Mouse (Mus musculus) right cerebral cortex, postnatal 14 days (tissue): Measurements from ENCODE around the gene Ror2.

Experiments
- DNase-seq: peaks from one replicate; pipeline ENCODE4 v3.0.0; 2022

The Ror2 gene

DNA sequence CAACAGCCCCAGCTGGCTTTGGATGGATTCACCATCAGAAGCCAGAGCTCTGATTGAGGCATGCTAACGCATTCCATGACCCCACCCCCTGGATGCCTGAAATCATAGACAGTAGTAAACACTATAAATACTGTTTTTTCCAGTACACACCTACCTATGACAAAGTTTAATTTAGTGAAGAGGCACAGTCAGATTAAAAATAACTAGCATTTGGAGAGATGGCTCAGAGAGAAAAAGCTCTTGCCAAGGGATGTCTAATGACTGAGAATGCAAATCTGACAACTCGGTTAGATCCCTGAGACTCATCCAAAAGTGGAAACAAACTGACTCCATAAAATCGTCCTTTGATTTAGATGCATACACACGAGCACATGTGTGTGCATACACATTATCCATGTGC is 15.4 kb downstream of the Ror2 start:
- no peak for DNase-seq

DNA sequence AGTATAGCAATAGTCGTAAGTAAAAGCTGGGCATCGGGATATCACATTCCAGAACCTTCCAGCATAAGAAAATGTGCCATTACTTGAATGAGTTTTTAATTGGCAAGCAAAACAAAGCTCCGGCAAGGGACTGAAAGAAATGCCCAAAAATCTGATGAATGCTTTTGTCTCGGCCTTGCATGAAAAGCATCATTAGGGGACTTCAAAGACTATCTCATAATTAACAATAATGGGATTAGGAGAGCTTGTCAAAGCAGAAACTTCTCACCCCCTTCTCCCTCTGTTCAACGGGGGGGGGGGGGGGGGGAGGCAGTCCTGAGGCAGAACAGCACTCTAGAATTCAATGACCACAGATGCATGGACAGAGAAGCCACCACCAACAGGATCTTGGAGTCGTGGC is 17.4 kb downstream of the Ror2 start:
- DNase-seq: no peak

DNA sequence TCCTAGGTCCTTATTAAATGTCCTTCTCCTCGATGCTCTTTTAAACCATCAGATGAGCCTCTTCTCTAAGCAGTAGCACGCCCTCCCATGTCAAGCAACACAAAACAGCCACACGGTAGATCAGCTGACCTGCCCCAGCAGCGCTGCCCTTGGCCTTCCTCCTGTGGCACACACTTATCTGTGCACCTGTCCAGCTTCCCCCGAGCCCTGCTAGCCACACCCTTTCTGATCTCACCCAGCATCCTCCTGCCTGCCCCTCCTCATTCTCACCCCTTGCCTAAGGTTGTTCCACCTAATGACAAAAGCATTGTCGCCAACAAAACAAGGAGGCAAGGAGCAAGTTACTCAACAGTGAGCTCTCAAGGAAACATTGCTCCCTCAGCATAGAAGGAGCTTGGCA is 18.1 kb downstream of the Ror2 start:
- DNase-seq: no peak

DNA sequence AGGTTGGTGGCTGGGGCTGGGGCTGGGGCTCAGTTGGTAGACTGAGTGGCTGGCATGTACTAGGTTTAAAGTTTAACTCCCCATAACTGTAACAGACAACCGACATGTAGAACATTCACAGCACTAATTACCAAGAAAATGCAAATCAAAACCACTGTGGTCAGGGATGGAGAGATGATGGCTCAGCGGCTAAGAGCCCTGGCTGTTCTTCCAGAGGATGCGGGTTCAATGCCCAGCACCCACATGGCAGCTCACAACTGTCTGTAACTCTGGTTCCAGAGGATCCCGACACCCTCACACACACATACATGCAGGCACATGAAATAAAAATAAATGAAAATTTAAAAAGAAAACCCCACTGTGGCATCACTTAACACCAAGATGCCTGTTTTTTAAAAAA is 18.8 kb downstream of the Ror2 start:
- no peak for DNase-seq

DNA sequence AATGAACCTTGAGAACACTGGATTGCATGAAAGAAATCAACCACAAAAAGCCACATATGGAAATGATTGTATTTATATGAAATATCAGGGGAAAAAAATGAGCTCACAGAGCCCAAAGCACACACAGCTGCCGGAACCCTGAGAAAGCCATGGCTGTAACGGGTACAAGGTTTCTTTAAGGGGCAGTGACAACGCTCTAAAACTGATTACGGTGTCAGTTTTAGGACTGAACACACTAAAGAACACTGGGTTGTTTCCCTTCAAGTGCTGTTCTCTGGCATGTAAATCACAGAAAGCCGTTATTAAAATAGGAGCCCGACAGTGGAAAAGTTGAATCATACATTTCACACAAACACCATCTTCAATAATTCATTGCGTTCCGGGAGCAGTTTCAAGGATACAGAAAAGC is 19.4 kb downstream of the Ror2 start:
- no peak for DNase-seq

DNA sequence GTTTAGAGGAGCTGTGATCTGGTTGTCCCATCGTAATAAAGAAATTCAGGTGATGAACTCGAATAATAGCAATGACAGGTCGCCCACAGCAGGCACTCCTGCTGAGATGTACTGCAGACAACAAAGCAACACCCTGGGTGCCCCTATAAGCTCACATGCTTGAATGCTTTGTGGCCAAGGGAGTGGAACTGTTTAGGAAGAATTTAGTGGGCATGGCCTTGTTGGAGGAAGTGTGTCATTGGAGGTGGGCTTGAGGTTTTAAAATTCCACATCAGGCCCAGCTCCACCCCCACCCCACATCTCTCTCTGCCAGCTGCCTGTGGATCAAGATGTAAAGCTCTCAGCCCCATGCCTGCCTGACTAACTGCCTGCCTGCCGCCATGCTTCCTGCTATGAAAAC is 21.0 kb downstream of the Ror2 start:
- no peak for DNase-seq

DNA sequence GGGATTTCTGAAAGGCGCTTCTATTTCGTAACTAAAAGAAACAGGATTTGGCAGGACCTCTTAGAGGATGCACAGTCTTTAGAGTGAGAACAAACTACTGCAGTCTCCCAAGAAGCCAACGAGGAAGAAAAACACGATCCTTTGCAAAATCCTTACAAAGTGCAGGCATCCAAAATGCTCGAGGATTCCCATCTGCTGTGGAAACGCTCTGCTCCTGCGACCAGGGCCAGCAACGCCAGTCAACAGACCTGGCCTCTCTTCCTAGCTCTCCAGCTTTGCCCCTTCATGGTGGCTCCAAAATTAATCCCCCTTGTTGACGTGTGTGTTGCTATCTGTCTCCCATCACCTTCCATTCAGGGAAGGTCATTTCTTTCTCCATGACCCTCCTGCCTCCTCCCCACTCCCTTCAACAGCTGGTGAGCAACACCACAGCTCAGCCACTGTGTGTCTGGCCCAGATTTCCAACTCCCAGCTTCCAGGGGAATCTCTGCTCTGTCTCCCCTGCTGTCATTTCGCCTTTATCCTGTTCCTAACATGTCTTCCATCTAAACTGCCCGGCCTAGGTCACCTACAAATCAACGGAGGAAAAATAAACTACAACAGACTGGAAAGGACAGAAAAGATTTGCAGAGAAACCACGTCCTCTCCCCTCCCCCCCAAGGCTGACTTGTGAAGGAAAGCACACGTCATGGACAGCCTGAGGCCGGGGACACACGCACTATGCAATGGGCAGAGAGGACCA is 23.2 kb downstream of the Ror2 start:
- no peak for DNase-seq

DNA sequence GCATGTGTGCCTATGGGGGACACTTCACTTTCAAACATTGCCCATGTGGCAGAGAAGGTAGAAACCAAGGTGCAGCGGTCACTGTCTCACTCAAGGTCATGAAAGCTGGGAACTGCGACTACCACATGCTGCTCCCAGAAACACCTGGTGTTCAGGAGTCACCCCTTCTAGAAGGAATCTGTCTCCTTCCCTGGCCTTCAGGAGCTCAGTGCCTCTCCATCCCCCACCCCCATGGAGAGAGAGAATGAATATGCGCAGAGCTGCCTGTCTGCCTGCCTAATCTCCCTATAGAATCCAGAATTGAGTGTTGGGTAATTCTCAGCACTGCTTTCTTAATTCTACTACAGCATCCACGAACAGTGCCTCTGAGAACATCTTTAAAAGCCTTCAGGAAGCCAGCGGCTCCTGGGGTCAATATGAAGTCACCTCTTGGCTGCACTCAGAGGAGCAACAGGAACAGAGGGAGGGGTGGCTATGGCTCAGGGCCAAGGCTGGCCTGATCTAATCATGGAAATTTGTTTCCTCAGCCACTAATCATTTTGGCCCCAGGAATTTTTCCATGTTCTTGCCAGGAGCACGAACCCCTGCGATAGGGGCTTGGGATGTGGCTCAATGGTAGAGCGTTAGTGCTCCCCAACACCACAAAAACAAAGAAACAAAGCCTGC is 24.7 kb downstream of the Ror2 start:
- DNase-seq: no peak

DNA sequence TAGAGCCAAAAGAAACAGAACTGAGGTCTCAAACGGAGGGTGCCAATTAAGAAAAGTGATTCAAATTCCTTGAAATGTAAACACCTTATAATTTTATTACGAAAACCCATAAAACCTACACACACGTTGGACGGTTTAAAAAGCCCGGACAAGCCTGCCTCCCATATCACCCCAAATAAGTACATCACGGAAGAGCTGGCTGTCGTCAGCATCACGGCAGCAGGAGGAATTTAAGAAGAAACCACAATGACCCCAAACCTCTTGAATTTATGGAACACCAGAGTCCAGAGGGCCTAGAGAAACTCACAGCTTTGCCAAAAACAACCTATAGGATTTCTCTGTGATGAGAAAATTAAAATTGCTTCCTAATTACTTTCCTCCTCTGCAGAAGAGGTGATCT is 27.0 kb downstream of the Ror2 start:
- DNase-seq: no peak

DNA sequence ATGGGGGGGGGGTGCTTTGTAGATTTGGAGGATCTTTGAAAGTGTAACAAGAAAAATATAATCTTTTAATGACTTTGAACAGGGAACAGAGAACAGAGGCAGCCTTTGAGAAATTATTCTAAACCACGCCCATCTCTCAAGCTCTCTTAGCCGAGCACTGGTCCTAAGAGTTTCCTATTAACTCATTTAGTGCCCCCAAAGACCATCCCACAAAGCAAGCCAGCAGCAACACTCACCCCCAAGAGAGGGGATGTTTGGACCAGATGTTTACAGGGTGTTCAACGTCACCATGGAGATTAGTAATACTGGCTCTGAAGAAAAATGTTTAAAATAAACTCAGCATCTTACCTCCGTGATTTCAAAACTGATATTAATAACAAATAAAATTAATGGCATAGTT is 27.4 kb downstream of the Ror2 start:
- no peak for DNase-seq

DNA sequence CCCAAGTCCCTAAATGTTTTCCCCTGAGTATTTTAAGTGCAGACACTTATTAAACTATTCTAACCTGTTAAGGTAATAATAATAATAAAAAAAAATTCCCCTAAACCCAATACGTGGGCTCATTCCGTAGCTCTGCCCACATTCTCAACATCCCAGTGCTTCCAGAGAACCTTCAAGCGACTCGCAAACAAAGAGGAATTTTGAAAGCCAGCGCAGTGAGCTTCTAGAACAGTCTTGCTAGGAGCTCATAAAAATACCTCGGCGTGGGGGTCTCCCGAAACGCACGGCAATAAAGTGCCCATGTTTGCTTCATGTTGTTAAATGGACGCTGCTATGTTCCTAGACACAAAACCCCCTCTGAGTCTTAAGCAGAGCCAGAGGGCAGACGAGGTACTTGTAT is 32.7 kb downstream of the Ror2 start:
- no peak for DNase-seq

DNA sequence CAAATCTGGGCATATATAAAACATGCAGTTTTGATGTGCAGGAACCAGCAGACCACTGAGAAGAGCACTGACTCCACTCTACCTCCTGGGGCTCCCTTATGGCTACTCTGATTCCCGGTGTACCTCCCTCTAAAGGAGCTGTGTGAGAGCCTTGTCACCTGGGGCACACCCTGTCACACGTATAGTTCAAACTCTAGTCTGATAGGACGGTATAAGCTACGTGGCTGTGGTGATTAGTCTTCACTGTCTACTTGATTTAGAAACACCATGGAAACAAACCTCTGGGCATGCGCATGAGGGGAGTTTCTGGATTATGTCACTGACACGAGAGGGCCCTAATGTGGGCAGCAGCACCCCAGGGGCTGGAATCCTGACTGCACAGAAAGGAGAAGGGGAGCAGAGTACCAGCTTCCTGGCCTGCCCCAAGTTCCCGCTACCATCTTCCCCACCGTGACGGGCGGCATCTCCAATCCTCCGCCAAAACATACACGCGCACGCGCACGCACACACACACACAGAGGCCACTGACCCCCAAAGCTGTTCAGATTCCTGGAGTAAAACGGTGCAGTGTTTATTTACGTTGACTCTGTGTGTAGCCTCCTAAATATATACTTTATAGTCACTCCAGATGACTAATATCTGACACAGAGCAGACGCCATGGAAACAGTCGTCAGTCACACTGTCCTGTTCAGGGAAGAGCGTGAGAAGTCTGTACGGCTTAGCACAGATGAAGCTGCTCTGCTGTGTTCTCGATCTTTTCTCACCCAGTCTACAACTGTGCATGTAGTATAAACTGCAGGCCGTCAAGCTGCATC is 37.1 kb downstream of the Ror2 start:
- no peak for DNase-seq

DNA sequence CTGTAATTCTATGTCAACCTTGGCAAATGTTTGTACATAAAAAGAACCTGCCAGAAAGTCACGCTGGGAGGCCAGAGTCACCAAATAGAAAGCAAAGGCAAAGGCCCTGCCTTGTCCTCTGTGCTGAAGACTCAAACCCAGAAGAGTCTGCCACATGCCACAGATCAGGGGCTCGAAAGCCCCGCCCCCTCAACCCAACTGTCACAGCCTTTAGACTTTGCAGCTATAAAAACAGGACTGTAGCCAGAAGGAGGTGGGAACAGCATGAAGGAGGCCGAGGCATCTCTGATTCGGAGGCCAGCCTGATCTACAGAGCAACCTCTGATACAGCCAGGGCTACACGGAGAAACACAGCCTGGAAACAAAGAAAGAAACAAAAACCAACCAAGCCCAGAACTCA is 37.8 kb downstream of the Ror2 start:
- no peak for DNase-seq

DNA sequence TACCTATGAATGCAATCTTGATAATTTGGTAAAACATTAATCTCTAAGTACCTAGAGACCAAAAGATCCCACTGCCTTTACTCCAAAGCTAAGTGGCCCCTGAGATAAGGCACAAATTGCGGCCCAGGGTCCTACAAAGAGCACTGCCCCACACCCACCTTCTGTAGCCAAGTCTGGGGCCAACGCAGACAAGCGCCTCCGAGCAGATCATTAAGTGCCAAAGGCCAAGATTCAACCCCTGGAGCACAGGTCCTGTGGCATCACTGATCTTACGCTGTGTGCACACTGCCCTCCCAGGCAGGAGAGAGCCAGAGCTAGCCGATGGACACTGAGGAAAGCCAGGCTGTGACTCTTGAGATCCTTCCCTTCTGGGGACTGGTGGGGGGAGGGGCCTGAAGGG is 38.7 kb downstream of the Ror2 start:
- no peak for DNase-seq

DNA sequence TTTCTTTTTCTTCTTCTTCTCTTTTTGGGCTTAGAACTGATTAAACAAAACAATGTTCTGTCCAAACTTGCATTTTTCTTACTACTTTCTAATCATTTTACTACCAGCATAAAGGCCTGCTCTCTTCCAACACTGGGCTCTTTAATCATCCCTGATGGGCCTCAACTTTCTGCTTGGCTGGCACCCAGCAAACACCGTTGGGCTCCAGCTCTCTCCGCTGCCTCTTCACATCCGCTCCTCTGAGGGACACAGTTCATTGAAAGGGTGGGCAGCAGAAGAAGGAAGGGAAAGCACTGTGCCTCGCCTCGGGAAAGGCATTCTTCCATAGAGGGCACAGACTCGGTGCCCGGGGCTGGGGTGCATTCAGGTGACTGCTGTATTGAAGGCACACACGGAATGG is 41.8 kb downstream of the Ror2 start:
- no peak for DNase-seq

DNA sequence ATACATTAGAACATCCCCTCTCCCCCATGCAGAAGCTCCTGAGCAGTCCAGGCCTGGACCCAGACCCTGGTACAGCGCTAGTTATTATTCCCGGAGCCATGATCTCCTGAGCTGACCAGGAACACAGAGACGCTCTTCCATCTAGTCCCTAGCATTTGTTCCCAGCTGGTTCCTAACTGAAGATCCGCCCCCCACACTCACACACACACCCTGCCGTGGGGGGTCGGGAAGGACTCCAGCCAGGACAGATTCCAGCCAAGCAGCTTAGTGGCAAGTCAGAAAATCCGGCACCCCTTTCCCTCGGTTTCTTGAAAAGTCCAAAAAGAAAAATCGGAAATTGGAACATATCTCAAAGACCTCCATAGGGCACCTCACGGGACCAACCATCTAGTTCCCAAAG is 48.5 kb downstream of the Ror2 start:
- DNase-seq: no peak

DNA sequence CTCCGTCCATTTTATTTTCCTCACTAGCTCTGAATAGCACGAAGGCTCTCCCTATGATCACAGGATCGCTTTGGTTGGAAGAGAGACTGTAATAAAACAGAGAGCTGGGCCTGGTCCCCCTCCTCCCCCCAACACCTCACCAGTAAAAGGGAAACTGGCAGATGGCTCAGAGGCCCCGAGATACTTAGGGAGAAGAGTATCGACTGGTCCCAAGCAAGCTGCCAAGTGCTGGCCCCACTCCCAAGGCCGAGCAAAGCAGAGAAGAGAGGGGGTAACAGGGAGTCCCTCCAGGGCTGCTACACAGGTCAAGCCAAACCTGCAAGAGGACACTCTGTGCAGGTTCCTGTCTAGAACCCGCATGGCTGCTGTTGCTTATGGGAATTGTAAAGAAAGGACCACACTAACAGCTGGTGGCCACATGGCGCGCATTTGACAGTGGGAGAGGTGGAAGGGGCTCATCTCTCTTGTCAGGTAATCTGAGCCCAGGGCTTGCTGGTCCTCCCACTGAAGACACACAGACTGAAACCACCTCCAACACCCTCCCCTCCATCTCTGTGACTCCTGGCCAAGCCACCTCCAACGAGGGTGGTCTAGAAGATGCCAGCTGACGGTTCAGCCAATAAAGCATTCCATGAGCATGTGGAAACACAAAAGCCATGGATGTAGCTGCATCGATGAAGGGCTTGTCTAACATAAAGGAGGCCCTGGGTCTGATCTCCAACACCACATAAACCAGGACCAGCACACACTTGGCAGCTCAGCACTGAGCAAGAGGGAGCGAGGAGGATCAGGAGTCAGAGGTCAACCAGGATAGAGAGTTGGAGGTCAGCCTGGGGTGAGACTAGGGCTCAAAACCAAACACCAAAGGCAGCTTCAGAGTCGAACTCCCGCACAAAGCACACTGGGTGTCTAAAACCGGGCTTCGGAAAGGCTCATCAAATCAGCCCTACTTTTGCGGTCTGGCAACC is 49.2 kb downstream of the Ror2 start:
- no peak for DNase-seq

DNA sequence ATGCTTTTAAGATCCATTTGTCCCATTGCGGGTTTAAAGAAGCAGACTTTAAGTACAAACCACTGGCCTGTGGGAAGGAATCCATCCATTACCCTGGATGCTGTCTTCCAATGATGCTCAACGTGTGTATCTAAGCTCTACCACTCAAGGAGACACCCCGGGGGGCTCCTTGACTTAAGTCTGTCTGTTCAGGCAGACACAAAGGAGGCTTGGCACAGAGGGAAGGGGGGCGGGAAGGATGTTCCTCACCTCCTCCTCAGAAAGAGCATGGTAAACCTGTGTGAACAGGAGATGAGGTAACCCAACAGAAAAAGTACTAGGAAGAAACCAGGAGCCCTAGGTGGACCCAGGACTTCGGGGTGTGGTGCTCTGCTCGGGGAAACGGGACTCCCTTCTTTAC is 50.0 kb downstream of the Ror2 start:
- DNase-seq: no peak

DNA sequence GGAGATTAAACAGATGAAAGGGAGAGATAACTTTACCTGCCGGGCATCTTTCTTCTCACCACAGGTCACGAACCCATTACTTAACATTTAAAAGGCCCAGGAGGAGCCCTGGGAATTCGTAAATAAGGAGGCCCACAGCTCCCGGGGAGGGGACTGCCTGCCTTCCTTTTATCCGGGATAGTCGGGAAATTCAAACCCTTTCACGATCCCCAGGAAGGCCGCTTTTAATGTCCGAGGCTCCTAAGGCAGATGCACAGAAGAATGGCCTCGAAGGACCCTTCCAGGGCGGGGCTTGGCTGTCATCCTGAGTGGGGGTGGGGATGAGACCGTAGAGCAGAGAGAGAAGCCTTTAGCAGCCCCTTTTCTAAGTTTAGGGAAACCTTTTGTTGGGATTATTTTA is 51.1 kb downstream of the Ror2 start:
- DNase-seq: no peak

DNA sequence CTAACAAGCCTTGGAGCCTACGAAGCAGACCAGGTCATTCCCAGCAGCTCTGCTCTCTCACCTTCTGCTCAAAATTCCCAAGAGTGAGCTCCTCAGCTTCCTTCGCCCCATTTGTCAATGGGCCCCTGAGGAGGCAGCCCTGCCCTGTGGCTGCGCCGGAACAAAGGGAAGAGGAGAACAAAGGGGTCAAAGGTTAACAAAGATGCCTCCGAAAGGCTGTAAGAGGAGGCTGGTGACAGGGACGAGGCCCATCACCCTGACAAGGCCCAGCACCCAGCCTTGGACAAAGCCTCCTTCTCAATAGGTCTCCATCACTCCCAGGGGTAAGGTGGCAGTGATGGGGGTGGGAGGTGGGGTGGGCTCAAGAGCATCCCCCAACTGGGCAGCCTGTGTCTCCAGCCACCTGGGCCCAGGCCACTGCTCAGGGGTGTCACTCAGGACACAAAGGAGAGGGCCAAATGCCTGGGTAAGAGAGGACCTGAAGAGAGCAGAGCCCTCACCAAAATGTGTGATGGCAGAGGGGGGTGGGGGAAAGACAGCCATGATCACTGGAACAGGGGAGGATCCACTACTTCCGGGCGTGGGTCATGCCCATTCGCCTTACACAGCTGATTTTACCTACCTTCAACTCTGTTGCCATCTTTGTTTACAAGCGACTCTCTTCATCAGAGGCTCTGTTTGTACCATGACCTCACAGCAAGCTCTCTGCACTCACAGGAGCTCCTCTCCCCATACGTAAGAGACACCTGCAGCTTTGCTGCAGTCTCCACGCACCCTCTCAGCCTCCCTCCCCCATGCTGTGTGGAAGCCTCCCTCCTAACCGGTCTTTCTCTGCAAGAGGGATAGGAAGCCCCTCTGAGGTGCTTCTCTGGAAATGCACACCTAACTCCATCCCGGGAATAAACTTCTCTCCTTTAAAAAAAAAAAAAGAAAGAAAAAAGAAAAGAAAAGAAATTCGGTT is 51.8 kb downstream of the Ror2 start:
- DNase-seq: no peak

DNA sequence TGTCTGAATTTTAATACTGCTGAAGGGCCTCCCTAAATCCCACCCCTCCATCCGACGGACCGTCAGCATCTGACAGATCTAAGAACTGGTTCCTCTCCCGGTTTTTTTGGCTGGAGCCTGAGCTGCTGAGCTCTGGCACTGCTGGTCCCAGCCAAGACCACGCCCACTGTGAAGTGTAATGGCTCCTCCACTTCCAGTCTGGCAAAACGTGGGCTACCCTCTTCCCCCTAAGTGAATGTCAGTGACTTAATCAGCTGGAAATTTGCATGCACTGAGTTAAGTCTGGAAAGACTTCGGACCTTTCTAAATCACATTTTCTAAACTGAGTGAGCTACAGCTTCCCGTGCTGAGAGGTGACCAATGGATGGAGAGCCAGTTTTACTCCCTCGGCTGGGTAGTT is 52.5 kb downstream of the Ror2 start:
- DNase-seq: no peak

DNA sequence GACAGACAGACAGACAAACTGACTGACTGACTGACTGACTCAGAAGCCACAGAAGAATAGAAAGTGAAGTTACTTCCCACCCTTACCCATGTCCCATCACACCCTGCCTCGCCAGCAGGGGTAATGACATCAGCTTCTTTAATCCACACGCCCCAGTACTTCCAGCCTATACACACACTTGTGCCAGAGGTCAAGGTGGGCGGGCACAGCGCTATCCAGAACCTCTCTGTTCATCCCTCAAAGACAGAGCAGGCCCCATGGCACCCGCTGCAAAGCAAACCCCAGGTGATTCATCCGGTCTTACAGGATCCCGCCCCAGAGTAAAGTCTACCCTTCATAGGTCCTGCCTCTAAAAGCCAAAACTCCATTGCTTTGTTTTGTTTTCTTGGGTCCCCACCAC is 53.5 kb downstream of the Ror2 start:
- DNase-seq: no peak
